Mouse (Mus musculus) stomach, embryonic 15.5 days (tissue): ENCODE results near the gene Dnajc12. TPM values are rescaled to one million over a fixed set of nuclear protein-coding genes. Genes with fewer than 3 reads are reported as not detected.
"Not testable (repeated sequence)": the region's sequence is repeated elsewhere in the genome, so short reads cannot be mapped to it uniquely, and the experiment has no call there.

ENCODE experiments used
- ATAC-seq: fragments of 200-750 bp; cut with Nextera tagmentation; 2 replicates; pipeline ENCODE4 v1.8.0; 2017; ENCODE audit warnings: low read depth, moderate number of reproducible peaks, moderate TSS enrichment; ENCODE audit not compliant: insufficient read depth, low FRiP score
- H3K27ac ChIP-seq: fragments of 300-500 bp; sonication (generic); 2 replicates; pipeline ENCODE4 v1.5.1; 2015; ENCODE audit warnings: mild to moderate bottlenecking, inconsistent platforms
- H3K27me3 ChIP-seq: fragments of 300-500 bp; sonication (generic); replicated peaks from 2 replicates; pipeline ENCODE4 v1.6.1; 2015; ENCODE audit warnings: inconsistent platforms
- H3K36me3 ChIP-seq: fragments of 300-500 bp; sonication (generic); 2 replicates; pipeline ENCODE4 v1.6.1; 2015; ENCODE audit warnings: inconsistent platforms
- H3K4me1 ChIP-seq: fragments of 300-500 bp; sonication (generic); 2 replicates; pipeline ENCODE4 v1.6.1; 2015; ENCODE audit warnings: inconsistent platforms
- H3K4me2 ChIP-seq: fragments of 300-500 bp; sonication (generic); 2 replicates; pipeline ENCODE4 v1.6.1; 2015; ENCODE audit warnings: mild to moderate bottlenecking, inconsistent platforms
- H3K4me3 ChIP-seq: fragments of 300-500 bp; sonication (generic); replicated peaks from 2 replicates; pipeline ENCODE4 v1.5.1; 2015; ENCODE audit warnings: inconsistent platforms
- H3K9ac ChIP-seq: fragments of 300-500 bp; sonication (generic); 2 replicates; pipeline ENCODE4 v1.6.1; 2015; ENCODE audit warnings: inconsistent platforms
- H3K9me3 ChIP-seq: fragments of 300-500 bp; sonication (generic); 2 replicates; pipeline ENCODE4 v1.6.1; 2016; ENCODE audit warnings: inconsistent platforms
- WGBS: fragments of 180-500 bp; shearing (Covaris S2); methylation state at CpG from one replicate; pipeline ENCODE4 v1.1.7; 2015; 5-methylcytosine and 5-hydroxymethylcytosine counted together
- polyA plus RNA-seq: library from polyadenylated mRNA; unstranded; fragments of >200 nt; fragmentation: Nextera tagmentation; extraction: Ambion mirVana; gene quantifications from 2 replicates; pipeline ENCODE4 v1.2.1, GENCODE M21; 2015

Gene Dnajc12
- polyA plus RNA-seq, 1 experiment from 2014 or later, result 9.3 TPM

DNA sequence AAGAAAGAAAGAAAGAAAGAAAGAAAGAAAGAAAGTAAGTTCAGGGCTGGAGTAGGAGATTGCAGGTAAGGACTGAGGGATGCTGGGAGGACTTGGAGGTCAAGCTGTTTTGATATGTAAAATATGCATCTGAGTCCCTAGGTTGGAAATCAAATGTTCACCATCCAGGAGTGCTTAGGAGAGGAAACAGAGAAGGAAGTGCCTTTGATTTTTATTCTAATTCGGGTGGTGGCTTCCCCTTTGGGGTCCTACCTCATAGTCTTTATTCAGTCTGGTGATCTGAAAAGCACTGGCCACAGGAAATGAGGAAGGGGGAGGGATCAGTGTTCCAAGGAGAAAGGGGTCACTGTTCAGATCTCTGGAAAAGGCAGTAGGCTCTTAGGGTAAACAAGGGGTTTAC, 21.7 kb upstream of the Dnajc12 start:
- Histone ChIP-seq H3K9me3 (no peaks in the 10 kb centered on the region), H3K4me3 (no peak overlapping the region), H3K36me3 (no peaks in the 10 kb centered on the region), H3K27me3 (no peaks in the 10 kb centered on the region), H3K9ac (no peak overlapping the region), H3K4me1 (no peaks in the 10 kb centered on the region), H3K27ac (no peak overlapping the region), H3K4me2 (no peak overlapping the region)
- WGBS, result 41% methylated on average over 1 of the region's 1 CpGs
- ATAC-seq, result no peak

GRCm38 (mm10) chr10:63365918-63366455, 16.3 kb upstream of the Dnajc12 start:
- no peak overlapping the region; the same call in 1 of the 2 replicates for H3K4me2 ChIP-seq
- ATAC-seq, result no peak
- H3K27me3 ChIP-seq, result no peaks in the 10 kb centered on the region
- H3K27ac ChIP-seq, result no peak overlapping the region
- no peaks in the 10 kb centered on the region for H3K4me1 ChIP-seq
- WGBS, result 52% methylated on average over 7 of the region's 7 CpGs
- H3K9ac ChIP-seq, result no peak overlapping the region
- H3K9me3 ChIP-seq, result no peaks in the 10 kb centered on the region
- H3K36me3 ChIP-seq, result no peaks in the 10 kb centered on the region
- H3K4me3 ChIP-seq, result no peak overlapping the region

DNA sequence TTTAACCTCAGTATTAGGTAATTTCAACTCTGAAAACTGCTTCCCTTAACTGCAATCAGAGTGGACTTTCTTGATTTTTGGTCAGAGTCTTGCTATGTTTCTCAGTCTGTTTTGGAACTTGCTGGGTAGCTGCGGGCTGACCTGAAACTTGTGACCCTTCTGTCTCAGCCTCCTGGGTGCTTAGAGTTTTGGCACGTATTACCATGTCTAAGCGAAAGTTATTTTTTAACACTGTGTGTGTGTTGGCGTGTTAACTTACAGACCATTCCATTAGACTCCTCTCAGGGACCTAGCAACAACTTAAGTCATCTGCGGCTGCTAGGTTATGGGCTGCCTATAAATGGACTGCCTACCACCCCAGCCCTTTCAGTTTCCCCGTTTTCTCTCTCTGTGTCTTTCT, 14.9 kb upstream of the Dnajc12 start:
- no peak overlapping the region for H3K27ac ChIP-seq
- no peaks in the 10 kb centered on the region for H3K4me1 ChIP-seq
- no peaks in the 10 kb centered on the region for H3K36me3 ChIP-seq
- no peak overlapping the region for H3K9ac ChIP-seq
- H3K4me3 ChIP-seq, result no peak overlapping the region
- H3K9me3 ChIP-seq, result no peaks in the 10 kb centered on the region
- no peak for ATAC-seq
- 75% methylated on average over 6 of the region's 6 CpGs for WGBS
- no peaks in the 10 kb centered on the region for H3K27me3 ChIP-seq
- no peak overlapping the region for H3K4me2 ChIP-seq

GRCm38 (mm10) chr10:63368041-63368440, 14.2 kb upstream of the Dnajc12 start:
- Histone ChIP-seq H3K4me2 (no peak overlapping the region), H3K27me3 (no peaks in the 10 kb centered on the region), H3K9me3 (no peaks in the 10 kb centered on the region), H3K4me3 (no peak overlapping the region), H3K27ac (no peak overlapping the region), H3K9ac (no peak overlapping the region), H3K36me3 (no peaks in the 10 kb centered on the region), H3K4me1 (no peaks in the 10 kb centered on the region)
- 66% methylated on average over 3 of the region's 3 CpGs for WGBS
- ATAC-seq, result no peak

- Histone ChIP-seq H3K4me3 (no peak overlapping the region), H3K27me3 (no peaks in the 10 kb centered on the region), H3K36me3 (no peaks in the 10 kb centered on the region), H3K4me1 (no peaks in the 10 kb centered on the region), H3K4me2 (no peak overlapping the region), H3K9ac (no peak overlapping the region), H3K27ac (no peak overlapping the region), H3K9me3 (no peaks in the 10 kb centered on the region)
- WGBS, result 76% methylated on average over 5 of the region's 5 CpGs
- no peak for ATAC-seq
These were observed 5.9 kb upstream of the Dnajc12 start for GRCm38 (mm10) chr10:63376303-63376702.

GRCm38 (mm10) chr10:63377468-63377867, 4.8 kb upstream of the Dnajc12 start:
- ATAC-seq, result no peak
- Histone ChIP-seq H3K27ac (no peak overlapping the region), H3K9me3 (no peaks in the 10 kb centered on the region), H3K4me1 (no peaks in the 10 kb centered on the region), H3K4me3 (no peak overlapping the region), H3K9ac (no peak overlapping the region), H3K27me3 (no peaks in the 10 kb centered on the region; the same call in 1 of the 2 replicates), H3K36me3 (no peaks in the 10 kb centered on the region), H3K4me2 (no peak overlapping the region)
- 16% methylated on average over 9 of the region's 9 CpGs for WGBS

DNA sequence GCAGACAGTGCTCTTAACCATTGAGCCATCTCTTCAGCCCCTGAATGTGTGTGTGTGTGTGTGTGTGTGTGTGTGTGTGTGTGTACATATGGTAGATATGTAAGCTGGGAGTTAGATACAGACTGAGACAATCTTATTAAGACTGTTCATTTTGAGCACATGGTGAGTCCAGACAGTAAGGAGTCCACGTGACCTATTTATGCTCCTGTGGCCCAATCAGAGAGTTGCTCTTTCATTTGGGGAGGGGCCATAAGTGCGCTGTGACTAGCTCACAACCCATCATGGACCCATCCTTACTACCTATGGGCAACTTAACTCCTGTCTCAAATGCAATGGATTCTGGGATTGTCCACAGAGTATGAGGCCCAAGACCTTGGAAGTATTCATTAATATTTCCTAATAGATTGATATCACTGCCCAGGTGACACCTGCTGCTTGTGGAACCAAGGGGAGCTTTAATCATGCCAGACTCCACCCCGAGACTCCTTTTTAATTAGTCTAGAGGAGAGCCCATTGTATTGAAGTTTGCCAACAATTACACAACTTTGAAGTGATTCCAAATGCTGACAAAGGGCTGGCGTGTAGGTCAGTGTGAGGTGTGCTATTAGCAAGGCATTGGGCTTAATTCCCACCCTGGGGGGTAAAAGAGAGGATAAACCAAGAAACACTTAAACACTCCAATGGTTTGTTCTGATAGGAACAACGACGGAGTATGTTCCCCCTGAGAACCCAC, 3.1 kb upstream of the Dnajc12 start:
- no peak overlapping the region for H3K9ac ChIP-seq
- no peak overlapping the region for H3K27ac ChIP-seq
- H3K27me3 ChIP-seq, result no peaks in the 10 kb centered on the region; the same call in 1 of the 2 replicates
- no peak overlapping the region for H3K4me2 ChIP-seq
- no peak for ATAC-seq
- H3K4me1 ChIP-seq, result no peaks in the 10 kb centered on the region
- 68% methylated on average over 6 of the region's 6 CpGs for WGBS
- no peaks in the 10 kb centered on the region for H3K9me3 ChIP-seq
- no peak overlapping the region for H3K4me3 ChIP-seq
- no peaks in the 10 kb centered on the region for H3K36me3 ChIP-seq

GRCm38 (mm10) chr10:63381498-63382280, 554 bp upstream of the Dnajc12 start, which contains the start of gene Sirt1:
Sirt1 (minus strand) TSS chr10:63381704.
- ATAC-seq, result no peak
- H3K4me1 ChIP-seq, result no peaks in the 10 kb centered on the region
- peak within 1 kb of the TSS; percentile 87 for H3K4me2 ChIP-seq
- H3K4me3 ChIP-seq, result peak within 1 kb of the TSS; percentile 62
- no peaks in the 10 kb centered on the region for H3K36me3 ChIP-seq
- 0 out of 2 replicates have a peak within 1 kb of the TSS, but pooled peaks have one; percentile 26 for H3K27ac ChIP-seq
- peak within 1 kb of the TSS; percentile 44; the same call in 1 of the 2 replicates for H3K9ac ChIP-seq
- WGBS, result 5% methylated on average over 24 of the region's 24 CpGs
- H3K9me3 ChIP-seq, result no peaks in the 10 kb centered on the region
- no peaks in the 10 kb centered on the region; the same call in 1 of the 2 replicates for H3K27me3 ChIP-seq

DNA sequence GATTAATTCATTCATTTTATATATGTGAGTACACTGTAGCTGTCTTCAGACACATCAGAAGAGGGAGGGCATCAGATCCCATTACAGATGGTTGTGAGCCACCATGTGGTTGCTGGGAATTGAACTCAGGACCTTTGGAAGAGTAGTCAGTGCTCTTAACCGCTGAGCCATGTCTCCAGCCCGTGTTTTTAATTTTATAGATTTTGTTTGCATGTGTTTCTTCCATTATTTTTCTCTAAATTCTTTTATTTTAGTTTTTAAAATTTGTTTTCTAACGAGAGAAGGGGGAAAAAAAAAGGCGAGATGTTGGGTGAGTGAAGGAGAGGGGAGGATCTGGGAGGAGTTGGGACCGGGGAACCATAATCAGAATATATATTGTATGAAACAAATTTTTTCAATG, 3.7 kb downstream of the Dnajc12 start:
- not testable (repeated sequence) for H3K27ac ChIP-seq, ATAC-seq, H3K27me3 ChIP-seq, H3K4me1 ChIP-seq, H3K9me3 ChIP-seq, H3K36me3 ChIP-seq, H3K9ac ChIP-seq
- peak overlapping the region; percentile 55 for H3K4me3 ChIP-seq
- H3K4me2 ChIP-seq, result peak overlapping the region; percentile 68
- 25% methylated on average over 5 of the region's 5 CpGs for WGBS

DNA sequence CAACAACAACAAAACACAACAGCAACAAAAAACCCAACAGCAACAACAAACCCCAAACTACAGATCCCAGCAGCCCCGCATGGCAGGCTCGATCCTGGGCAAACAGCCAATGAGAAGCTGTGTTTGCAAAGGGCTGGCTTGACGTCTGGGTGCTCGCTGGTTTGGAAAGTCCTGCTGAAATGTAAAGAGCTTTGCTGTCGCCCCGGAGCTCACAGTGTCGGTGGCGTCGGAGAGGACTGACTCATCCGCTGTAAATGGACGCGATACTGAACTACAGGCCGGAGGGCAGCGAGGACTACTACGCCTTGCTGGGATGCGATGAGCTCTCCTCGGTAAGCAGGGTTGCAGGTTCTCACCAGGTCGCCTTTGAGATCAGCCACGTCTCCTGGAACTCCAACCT, 4.2 kb downstream of the Dnajc12 start:
- no peaks in the 10 kb centered on the region for H3K36me3 ChIP-seq
- peak overlapping the region; percentile 61; the same call in 1 of the 2 replicates for H3K27ac ChIP-seq
- H3K4me2 ChIP-seq, result peak overlapping the region; percentile 68
- no peaks in the 10 kb centered on the region; the same call in 1 of the 2 replicates for H3K27me3 ChIP-seq
- H3K9ac ChIP-seq, result peak overlapping the region; percentile 26; the same call in 1 of the 2 replicates
- peak overlapping the region; percentile 55 for H3K4me3 ChIP-seq
- peak; percentile 78 for ATAC-seq
- H3K9me3 ChIP-seq, result no peaks in the 10 kb centered on the region
- under 1% methylated on average over 19 of the region's 19 CpGs for WGBS
- no peaks in the 10 kb centered on the region for H3K4me1 ChIP-seq

- 2% methylated on average over 10 of the region's 10 CpGs for WGBS
- ATAC-seq, result no peak
- H3K27me3 ChIP-seq, result no peaks in the 10 kb centered on the region
- H3K4me1 ChIP-seq, result no peaks in the 10 kb centered on the region
- H3K4me3 ChIP-seq, result peak overlapping the region; percentile 55
- peak overlapping the region; percentile 68 for H3K4me2 ChIP-seq
- no peaks in the 10 kb centered on the region for H3K36me3 ChIP-seq
- peak overlapping the region; percentile 61; the same call in 1 of the 2 replicates for H3K27ac ChIP-seq
- no peaks in the 10 kb centered on the region for H3K9me3 ChIP-seq
- 0 out of 2 replicates have a peak overlapping the region, but pooled peaks have one; percentile 26 for H3K9ac ChIP-seq
These were observed 4.7 kb downstream of the Dnajc12 start for GRCm38 (mm10) chr10:63386991-63387390.

- ATAC-seq, result no peak
- WGBS, result 66% methylated on average over 4 of the region's 4 CpGs
These were observed 6.7 kb downstream of the Dnajc12 start for GRCm38 (mm10) chr10:63388948-63389347.

More at GRCm38 (mm10) chr10:63388948-63389347, 6.7 kb downstream of the Dnajc12 start:
- Histone ChIP-seq H3K4me2 (no peak overlapping the region), H3K27me3 (no peaks in the 10 kb centered on the region), H3K9ac (no peak overlapping the region), H3K4me3 (no peak overlapping the region), H3K9me3 (no peaks in the 10 kb centered on the region), H3K36me3 (no peaks in the 10 kb centered on the region), H3K27ac (no peak overlapping the region), H3K4me1 (no peaks in the 10 kb centered on the region)
